Mouse (Mus musculus) embryonic fibroblast, embryonic 13.5 days (primary cell): ENCODE data around the gene Lrch2.

Source experiments
- CTCF ChIP-seq: IDR thresholded peaks from 2 replicates; pipeline ENCODE4 v1.5.1; 2011; ENCODE audit warnings: mild to moderate bottlenecking, control low read depth, low read length, moderate library complexity, borderline replicate concordance; ENCODE audit not compliant: insufficient read depth
- POLR2A ChIP-seq: IDR thresholded peaks from 2 replicates; pipeline ENCODE4 v1.6.1; 2011; ENCODE audit warnings: low read depth, mild to moderate bottlenecking, control low read depth, low read length, moderate library complexity

- TF ChIP-seq CTCF, result no peak
- TF ChIP-seq POLR2A, result no peak
Measured at GRCm38 (mm10) chrX:147540934-147541870, 12.7 kb downstream of the Lrch2 start.
